Mouse (Mus musculus) urinary bladder, postnatal 4 days (tissue): ENCODE results near the gene Tent5d.

Experiments used
- DNase-seq, 2 experiments: peaks; one replicate each; pipeline ENCODE4 v3.0.0; 2021 to 2022; ENCODE audit warnings: low spot score in 2 of 2

Tent5d gene

GRCm38 (mm10) chrX:107792290-107792689 lies at the start of gene Tent5d:
Gene Tent5d, plus strand, starts transcription at chrX:107792590.
- DNase-seq, result no peak

- no peak for DNase-seq
Measured at GRCm38 (mm10) chrX:107767896-107768295, 24.5 kb upstream of the Tent5d start.

GRCm38 (mm10) chrX:107790136-107790535 lies 2.3 kb upstream of the Tent5d start:
- DNase-seq, result no peak

GRCm38 (mm10) chrX:107790750-107791493 lies 1.5 kb upstream of the Tent5d start:
- DNase-seq, result no peak

GRCm38 (mm10) chrX:107795785-107796184 lies 3.4 kb downstream of the Tent5d start:
- no peak for DNase-seq

- no peak for DNase-seq
Measured at GRCm38 (mm10) chrX:107796919-107797318, 4.5 kb downstream of the Tent5d start.

- DNase-seq, result no peak
Measured at GRCm38 (mm10) chrX:107812120-107812519, 19.7 kb downstream of the Tent5d start.

- DNase-seq, result peak in 1 of 2 experiments; percentile 58
Measured at GRCm38 (mm10) chrX:107815502-107816217, 23.3 kb downstream of the Tent5d start.

GRCm38 (mm10) chrX:107816218-107816554 lies 23.8 kb downstream of the Tent5d start, which contains the start of gene 2610002M06Rik:
Gene 2610002M06Rik, minus strand, starts transcription at chrX:107816334.
- peak; percentile 83 to 87 for DNase-seq

- no peak for DNase-seq
Measured at GRCm38 (mm10) chrX:107816726-107817125, 24.3 kb downstream of the Tent5d start.

GRCm38 (mm10) chrX:107858165-107858564 lies 65.8 kb downstream of the Tent5d start:
- no peak for DNase-seq
